Mouse (Mus musculus) megakaryocyte, embryonic 14.5 days (primary cell): ENCODE measurements around the gene Srgn.

ENCODE experiments used
- FLI1 ChIP-seq: IDR thresholded peaks from 2 replicates; pipeline ENCODE4 v1.6.1; 2012; ENCODE audit warnings: low read length, inconsistent platforms, mixed read lengths
- GATA1 ChIP-seq: IDR thresholded peaks from 3 replicates; pipeline ENCODE4 v1.6.1; 2012; ENCODE audit warnings: mixed read lengths, low read length, inconsistent platforms, borderline replicate concordance

- TF ChIP-seq GATA1 (no peak), FLI1 (no peak)
Measured at GRCm38 (mm10) chr10:62520911-62521310, 6.3 kb downstream of the Srgn start.
